Mouse (Mus musculus): Measurements from ENCODE around the gene Vmn1r13. TPM values are rescaled to one million over a fixed set of nuclear protein-coding genes. Genes with fewer than 3 reads are reported as not detected.

The Vmn1r13 gene
- total and polyA plus RNA-seq, 3 experiments: 0.04 TPM; not detected in 2

- dilution Hi-C loops (cut with MboI; ENCODE audit: extremely low pct_ligation_motif_present, extremely low pct_unique_long_range_greater_than_20kb, low sequenced_read_pairs) (no loop called here), in situ Hi-C loops (cut with MboI; ENCODE audit: low pct_ligation_motif_present, low pct_unique_long_range_greater_than_20kb, low sequenced_read_pairs) (no loop called here)
- Histone ChIP-seq H3K9me3 (replicated peaks; ENCODE audit: low read length) (no peaks in the 10 kb centered on the region), H3K4me2 (ENCODE audit: insufficient read depth, low read depth, poor library complexity, severe bottlenecking) (no peak within 1 kb of the TSS), H3K4me1 (ENCODE audit: control insufficient read depth in 1 of 2, insufficient read depth in 2 of 2) (no peaks in the 10 kb centered on the region), H3K9ac (ENCODE audit: insufficient read depth, low read depth) (no peak within 1 kb of the TSS), H3K36me3 (replicated peaks in 1 of 2; ENCODE audit: control insufficient read depth in 1 of 2, insufficient read depth in 1 of 2, low read length in 1 of 2) (no peaks in the 10 kb centered on the region), H3K27me3 (replicated peaks) (no peaks in the 10 kb centered on the region), H3K79me2 (replicated peaks; ENCODE audit: control insufficient read depth, extremely low read depth, insufficient read depth, poor library complexity, severe bottlenecking) (no peaks in the 10 kb centered on the region), H3K27ac (ENCODE audit: insufficient read depth, low read depth) (no peak within 1 kb of the TSS), H3K4me3 (replicated peaks in 1 of 3; ENCODE audit: low read depth in 2 of 3, low read length in 2 of 3, poor library complexity in 1 of 3) (no peak within 1 kb of the TSS)
- DNase-seq (ENCODE audit: extremely low read depth): no peak
- TF ChIP-seq ELF1 (IDR thresholded peaks at IDR 0.05; ENCODE audit: low read depth, low read length): no peak
Observed at GRCm38 (mm10) chr6:57231386-57231785, 28.3 kb downstream of the Vmn1r13 start, which contains the start of gene Vmn1r14. Vmn1r14 (plus strand) TSS chr6:57231686.

- Histone ChIP-seq H3K36me3 (replicated peaks in 1 of 2; ENCODE audit: control insufficient read depth in 1 of 2, insufficient read depth in 1 of 2, low read length in 1 of 2) (no peaks in the 10 kb centered on the region), H3K4me1 (ENCODE audit: control insufficient read depth in 1 of 2, insufficient read depth in 2 of 2) (no peaks in the 10 kb centered on the region), H3K27ac (ENCODE audit: insufficient read depth, low read depth) (no peak within 1 kb of the TSS), H3K27me3 (replicated peaks) (no peaks in the 10 kb centered on the region), H3K4me2 (ENCODE audit: insufficient read depth, low read depth, poor library complexity, severe bottlenecking) (no peak within 1 kb of the TSS), H3K4me3 (replicated peaks in 1 of 3; ENCODE audit: low read depth in 2 of 3, low read length in 2 of 3, poor library complexity in 1 of 3) (no peak within 1 kb of the TSS), H3K79me2 (replicated peaks; ENCODE audit: control insufficient read depth, extremely low read depth, insufficient read depth, poor library complexity, severe bottlenecking) (no peaks in the 10 kb centered on the region), H3K9ac (ENCODE audit: insufficient read depth, low read depth) (no peak within 1 kb of the TSS), H3K9me3 (replicated peaks; ENCODE audit: low read length) (no peaks in the 10 kb centered on the region)
- dilution Hi-C loops (cut with MboI; ENCODE audit: extremely low pct_ligation_motif_present, extremely low pct_unique_long_range_greater_than_20kb, low sequenced_read_pairs) (no loop called here), in situ Hi-C loops (cut with MboI; ENCODE audit: low pct_ligation_motif_present, low pct_unique_long_range_greater_than_20kb, low sequenced_read_pairs) (no loop called here)
- TF ChIP-seq RAD21 (IDR thresholded peaks at IDR 0.05; ENCODE audit: low read depth, low read length) (no peak), UBTF (IDR thresholded peaks at IDR 0.05; ENCODE audit: low read depth, low read length) (no peak), PAX5 (IDR thresholded peaks at IDR 0.05; ENCODE audit: low read length) (no peak), GABPA (IDR thresholded peaks at IDR 0.05; ENCODE audit: insufficient replicate concordance, low read depth, low read length) (no peak), ZNF384 (IDR thresholded peaks at IDR 0.05; ENCODE audit: low read depth, low read length) (no peak), TBP (conservative IDR thresholded peaks at IDR 0.05; ENCODE audit: low read depth, low read length) (no peak), HCFC1 (IDR thresholded peaks at IDR 0.05; ENCODE audit: low read depth, low read length) (no peak), SIN3A (IDR thresholded peaks at IDR 0.05; ENCODE audit: low read length) (no peak), NRF1 (IDR thresholded peaks at IDR 0.05; ENCODE audit: low read depth, low read length) (no peak)
- DNase-seq (ENCODE audit: extremely low read depth): no peak
Observed at GRCm38 (mm10) chr6:57257652-57258051, 54.6 kb downstream of the Vmn1r13 start, which contains the start of gene Vmn1r15. Vmn1r15 (plus strand) TSS chr6:57257952.

- Histone ChIP-seq H3K4me3 (replicated peaks in 1 of 3; ENCODE audit: low read depth in 2 of 3, low read length in 2 of 3, poor library complexity in 1 of 3) (no peak overlapping the region), H3K27me3 (replicated peaks) (no peaks in the 10 kb centered on the region), H3K4me2 (ENCODE audit: insufficient read depth, low read depth, poor library complexity, severe bottlenecking) (no peak overlapping the region), H3K27ac (ENCODE audit: insufficient read depth, low read depth) (no peak overlapping the region), H3K36me3 (replicated peaks in 1 of 2; ENCODE audit: control insufficient read depth in 1 of 2, insufficient read depth in 1 of 2, low read length in 1 of 2) (no peaks in the 10 kb centered on the region), H3K79me2 (replicated peaks; ENCODE audit: control insufficient read depth, extremely low read depth, insufficient read depth, poor library complexity, severe bottlenecking) (no peaks in the 10 kb centered on the region), H3K4me1 (ENCODE audit: control insufficient read depth in 1 of 2, insufficient read depth in 2 of 2) (no peaks in the 10 kb centered on the region), H3K9me3 (replicated peaks; ENCODE audit: low read length) (no peaks in the 10 kb centered on the region), H3K9ac (ENCODE audit: insufficient read depth, low read depth) (no peak overlapping the region)
- dilution Hi-C loops (cut with MboI; ENCODE audit: extremely low pct_ligation_motif_present, extremely low pct_unique_long_range_greater_than_20kb, low sequenced_read_pairs): no loop called here
- in situ Hi-C loops (cut with MboI; ENCODE audit: low pct_ligation_motif_present, low pct_unique_long_range_greater_than_20kb, low sequenced_read_pairs): no loop called here
- no peak for DNase-seq (ENCODE audit: extremely low read depth)
- TF ChIP-seq JUND (conservative IDR thresholded peaks at IDR 0.05; ENCODE audit: low read depth, low read length) (no peak), GABPA (IDR thresholded peaks at IDR 0.05; ENCODE audit: insufficient replicate concordance, low read depth, low read length) (no peak), MYC (IDR thresholded peaks at IDR 0.05; ENCODE audit: low read depth, low read length) (no peak), CTCF (conservative IDR thresholded peaks at IDR 0.05 in 1 of 2, IDR thresholded peaks at IDR 0.05 in 1 of 2; ENCODE audit: low read depth in 2 of 2, low read length in 2 of 2) (no peak), RAD21 (IDR thresholded peaks at IDR 0.05; ENCODE audit: low read depth, low read length) (no peak), POLR2A (IDR thresholded peaks at IDR 0.05; ENCODE audit: low read depth, low read length) (no peak), CHD1 (IDR thresholded peaks at IDR 0.05; ENCODE audit: low read depth, low read length) (no peak), TBP (conservative IDR thresholded peaks at IDR 0.05; ENCODE audit: low read depth, low read length) (no peak), ZKSCAN1 (IDR thresholded peaks at IDR 0.05; ENCODE audit: borderline replicate concordance, low read depth, low read length) (no peak), USF2 (conservative IDR thresholded peaks at IDR 0.05; ENCODE audit: low read depth, low read length) (no peak), TCF12 (IDR thresholded peaks at IDR 0.05; ENCODE audit: low read depth, low read length) (no peak)
Observed at GRCm38 (mm10) chr6:57260990-57261389, 57.9 kb downstream of the Vmn1r13 start.
